Mouse (Mus musculus): ENCODE measurements around the gene Gnai2. TPM values are rescaled to one million over a fixed set of nuclear protein-coding genes. Genes with fewer than 3 reads are reported as not detected.
A peak's percentile ranks its signal among the peaks of the same experiment; 100 is the strongest.

Gnai2 gene
- total RNA-seq, 2 experiments from 2014 or later: 462 to 469 TPM

DNA sequence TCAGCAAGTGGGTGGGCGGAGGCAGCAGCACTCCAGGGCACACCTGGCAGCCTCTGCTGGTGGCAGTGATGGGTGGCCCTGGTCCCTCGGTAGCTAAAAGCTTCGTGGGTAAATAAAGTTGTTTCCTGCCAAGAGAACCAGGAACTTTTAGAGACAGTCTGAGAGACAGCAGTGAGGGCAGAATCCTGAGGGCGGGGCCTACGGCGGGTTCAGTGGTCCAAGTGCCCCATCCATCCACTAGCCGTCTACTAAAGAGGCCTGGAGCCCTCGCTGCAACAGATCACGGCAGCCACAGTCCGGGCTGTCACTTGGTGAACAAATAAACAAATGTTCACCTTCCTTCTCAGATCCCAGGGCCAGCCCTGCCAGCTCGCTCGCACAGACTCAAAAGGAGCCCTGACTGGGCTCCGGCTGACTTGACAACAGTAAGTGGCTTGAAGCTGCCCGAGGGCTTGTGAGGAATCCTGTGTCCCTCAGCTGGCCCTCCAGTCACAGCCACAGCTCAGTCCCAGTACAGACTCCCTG is 5.2 kb downstream of the Gnai2 start:
- DNase-seq: no peak

DNA sequence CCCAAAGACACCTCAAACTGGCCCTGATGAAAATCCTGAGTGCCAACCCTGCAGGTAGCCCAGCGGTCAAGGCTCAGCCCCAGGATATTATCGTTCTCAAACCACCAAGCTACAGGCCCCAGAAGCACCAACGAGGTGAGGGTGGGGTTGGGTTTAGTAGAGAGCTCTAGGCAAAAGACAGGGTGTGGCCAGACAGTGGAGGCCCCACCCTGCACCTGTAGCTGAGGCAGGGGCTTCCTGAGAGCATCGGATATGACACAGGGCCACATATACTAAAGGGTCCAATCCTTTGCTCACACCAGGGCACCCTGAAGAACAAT is 5.8 kb downstream of the Gnai2 start:
- DNase-seq: no peak

DNA sequence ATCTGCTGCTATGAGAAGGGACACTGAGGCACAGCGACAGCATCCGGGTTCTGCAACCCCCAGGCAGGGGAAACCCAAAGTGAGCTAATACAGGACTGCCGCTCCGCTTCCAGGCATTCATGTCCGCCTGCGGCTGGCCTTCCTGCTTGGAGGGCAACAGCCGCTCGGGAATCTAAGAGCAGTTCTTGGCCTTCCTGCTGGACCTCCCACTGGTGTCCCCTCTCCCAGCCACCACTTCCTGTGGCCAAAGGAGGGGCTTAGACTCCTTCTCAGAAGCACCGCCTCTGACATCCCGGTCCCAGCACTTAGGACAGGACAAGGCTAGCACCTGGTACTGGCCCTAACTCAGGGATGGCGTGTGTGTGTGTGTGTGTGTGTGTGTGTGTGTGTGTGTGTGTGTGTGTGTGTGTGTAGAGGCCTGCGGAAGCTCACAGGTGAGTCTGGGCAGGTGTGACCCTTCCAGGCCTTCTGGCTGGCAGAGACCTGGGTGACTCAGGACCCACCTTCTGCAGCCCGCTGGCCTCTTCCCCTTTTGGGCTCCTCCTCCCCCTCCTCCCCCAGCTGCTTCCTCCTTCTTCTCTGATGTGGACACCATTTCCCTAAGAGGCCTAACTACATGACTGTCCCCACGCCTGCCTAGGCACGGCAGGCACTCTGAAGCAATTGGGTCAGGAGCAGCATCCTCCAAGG is 6.3 kb downstream of the Gnai2 start:
- DNase-seq: peak; percentile 69

DNA sequence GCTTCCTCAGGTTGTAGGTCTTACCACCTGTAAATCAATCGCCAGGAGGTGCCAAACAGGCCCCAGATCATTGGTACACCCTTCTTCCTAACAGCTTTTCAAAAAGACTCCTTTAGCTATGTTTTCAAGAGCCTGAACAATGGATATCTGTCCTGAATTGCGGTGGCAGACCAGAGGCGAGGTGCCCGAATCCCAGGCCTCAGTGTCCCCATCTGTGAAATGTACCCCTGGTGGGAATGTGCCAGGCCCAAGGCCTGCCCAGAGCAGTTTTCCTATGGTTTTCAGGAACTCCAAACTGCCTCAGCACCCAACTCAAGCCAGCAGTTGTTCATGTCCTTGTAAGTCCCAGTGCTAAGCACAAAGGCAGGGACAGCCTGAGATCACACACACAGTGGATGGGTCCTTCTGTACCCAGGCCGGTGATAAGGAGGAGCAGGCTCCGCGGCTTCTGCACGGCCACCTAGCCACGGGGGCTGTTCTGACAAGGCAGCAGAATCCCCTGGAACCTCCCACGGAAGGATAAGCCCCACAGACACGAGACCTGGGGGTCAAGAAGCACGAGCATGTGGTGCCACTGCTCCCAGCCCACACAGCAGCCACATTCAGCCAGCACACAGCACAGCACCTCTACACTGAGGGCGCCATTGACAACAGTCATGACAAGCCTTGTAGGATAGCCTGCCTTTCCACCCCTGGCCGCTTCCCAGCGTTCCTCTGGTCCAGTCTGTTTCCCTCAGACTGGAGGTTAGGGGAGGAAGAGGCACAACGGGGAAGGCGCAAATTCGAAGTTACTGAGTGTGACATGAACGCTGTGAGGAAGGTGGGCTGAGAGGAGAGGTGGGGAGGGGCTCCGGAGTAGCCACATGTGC is 7.5 kb downstream of the Gnai2 start:
- DNase-seq: no peak

DNA sequence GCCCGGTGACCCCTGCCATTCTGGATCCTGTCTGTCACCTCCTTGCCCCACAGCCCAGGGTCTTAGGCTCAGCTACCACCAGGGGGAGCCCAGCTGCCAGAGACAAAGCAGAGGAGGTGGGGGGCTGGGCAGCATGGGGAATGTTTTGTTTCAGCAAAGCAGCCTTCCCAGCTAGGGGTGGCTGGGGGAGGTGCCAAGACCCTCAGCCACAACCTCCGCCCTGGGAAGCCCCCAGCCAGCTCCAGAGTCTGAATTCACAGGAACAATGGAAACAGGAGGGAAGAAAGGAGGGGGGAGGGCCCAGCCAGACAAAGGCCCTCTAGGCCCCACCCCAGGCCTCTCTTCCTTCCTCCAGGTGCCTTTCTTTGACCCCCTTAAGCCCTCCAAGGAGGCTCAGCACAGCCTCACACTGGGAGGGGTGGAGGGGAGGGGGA is 8.3 kb downstream of the Gnai2 start:
- peak; percentile 95 for DNase-seq

- DNase-seq: no peak
Observed at GRCm38 (mm10) chr9:107626158-107626843, 8.9 kb downstream of the Gnai2 start.

GRCm38 (mm10) chr9:107625351-107626128 is 9.6 kb downstream of the Gnai2 start:
- DNase-seq: no peak

- DNase-seq: no peak
Observed at GRCm38 (mm10) chr9:107624951-107625350, 10.2 kb downstream of the Gnai2 start.

DNA sequence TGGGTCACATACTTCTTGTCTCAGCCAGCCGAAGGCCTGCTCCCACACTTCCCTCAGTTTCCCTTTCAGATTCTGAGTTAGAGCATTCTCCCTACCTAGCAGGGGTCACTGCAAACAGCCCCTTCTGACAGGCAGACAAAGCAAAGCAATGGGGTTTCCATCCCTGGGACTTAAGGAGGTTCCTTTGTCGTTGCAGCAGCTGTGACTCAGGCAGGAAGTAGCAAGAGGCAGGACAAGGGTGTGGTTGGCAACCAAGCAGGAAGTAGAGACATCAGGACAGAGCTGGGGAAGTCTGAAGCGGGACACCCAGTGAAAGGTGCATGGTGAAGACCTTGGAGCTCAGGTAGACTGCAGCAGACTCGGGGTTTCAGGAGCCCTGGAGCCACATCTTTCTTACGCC is 10.6 kb downstream of the Gnai2 start:
- no peak for DNase-seq

GRCm38 (mm10) chr9:107620954-107621353 is 14.2 kb downstream of the Gnai2 start:
- DNase-seq: no peak

- peak; percentile 64 for DNase-seq
Observed at GRCm38 (mm10) chr9:107619546-107619879, 15.7 kb downstream of the Gnai2 start.

GRCm38 (mm10) chr9:107618778-107619545 is 16.2 kb downstream of the Gnai2 start:
- peak; percentile 75 for DNase-seq

GRCm38 (mm10) chr9:107618098-107618497 is 17.1 kb downstream of the Gnai2 start:
- DNase-seq: no peak

DNA sequence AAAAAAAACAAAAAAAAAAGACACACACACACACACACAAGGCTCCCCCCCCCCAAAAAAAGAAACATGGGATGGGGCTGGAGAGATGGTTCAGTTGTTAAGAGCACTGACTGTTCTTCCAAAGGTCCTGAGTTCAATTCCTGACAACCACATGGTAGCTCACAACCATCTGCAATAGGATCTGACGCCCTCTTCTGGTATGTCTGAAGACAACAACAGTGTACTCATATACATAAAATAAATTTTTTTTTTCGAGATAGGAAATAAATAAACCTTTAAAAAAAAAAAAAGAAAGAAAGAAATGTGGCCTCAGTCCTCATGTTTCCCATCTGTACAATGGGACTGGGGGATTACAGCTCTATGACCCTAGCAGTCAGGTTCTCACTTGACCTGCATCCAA is 17.7 kb downstream of the Gnai2 start:
- no peak for DNase-seq

DNA sequence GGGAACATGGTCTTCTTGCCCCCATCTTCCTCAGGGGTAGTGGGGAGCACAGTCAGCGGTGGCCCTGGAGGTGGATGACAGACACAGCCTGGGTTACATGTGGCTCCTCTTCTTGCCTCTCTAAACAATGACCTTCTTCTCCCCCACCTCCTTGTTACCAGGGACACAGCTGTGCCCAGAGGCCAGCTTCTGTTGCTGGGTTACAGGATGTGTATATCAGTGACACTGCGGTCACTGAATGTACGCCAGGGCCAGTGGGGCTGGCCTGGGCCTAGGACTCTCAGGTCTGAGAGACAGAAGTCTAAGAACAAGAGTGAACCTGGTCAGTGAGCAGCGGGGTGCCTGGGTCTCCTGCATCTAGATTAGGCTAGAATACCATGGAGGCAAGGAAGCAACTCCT is 20.1 kb downstream of the Gnai2 start:
- DNase-seq: no peak

- DNase-seq: peak; percentile 56
Observed at GRCm38 (mm10) chr9:107612945-107613569, 22.1 kb downstream of the Gnai2 start.

- peak; percentile 100 for DNase-seq
Observed at GRCm38 (mm10) chr9:107612191-107612944, 22.8 kb downstream of the Gnai2 start.

DNA sequence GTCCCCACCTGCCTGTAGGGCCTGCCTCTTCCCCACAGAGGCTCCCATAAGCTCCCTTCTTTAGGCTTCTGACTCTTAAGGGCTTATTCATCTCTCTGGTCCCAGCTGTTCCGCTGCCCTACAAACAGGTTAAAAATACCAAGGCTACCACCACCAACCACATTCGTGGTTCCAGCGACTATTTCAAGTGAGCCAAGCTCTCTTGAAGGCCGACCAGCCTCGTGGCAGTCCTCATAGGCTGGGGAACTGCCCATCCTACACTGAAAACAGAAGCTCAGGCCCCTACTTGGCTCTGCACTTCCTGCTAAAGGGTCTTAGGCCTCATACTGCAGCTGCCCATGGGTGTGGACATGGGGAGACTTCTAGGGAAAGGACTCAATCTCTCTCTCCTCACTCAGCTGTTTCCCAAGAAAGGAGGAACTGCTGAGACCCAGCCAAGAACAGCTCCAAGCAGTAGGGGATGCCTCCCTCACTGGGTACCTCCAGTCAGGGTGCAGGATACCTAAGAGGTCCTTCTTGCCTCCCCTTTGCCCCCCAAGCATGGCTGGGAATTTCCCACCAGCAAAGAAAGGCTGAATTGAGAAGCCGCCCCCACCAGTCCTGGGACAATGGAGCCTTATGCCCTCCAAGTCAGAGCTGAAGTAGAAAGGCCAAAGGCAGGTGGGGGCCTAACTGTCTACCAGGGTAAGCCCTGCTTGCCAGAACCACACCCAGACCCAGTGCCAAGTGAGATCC is 23.5 kb downstream of the Gnai2 start:
- DNase-seq: peak; percentile 28

- no peak for DNase-seq
Observed at GRCm38 (mm10) chr9:107609433-107609830, 25.7 kb downstream of the Gnai2 start.

Measured in heart, postnatal 4 days (tissue).